Mouse (Mus musculus) left cerebral cortex, adult 11 months (tissue): ENCODE measurements at regions not wholly inside any gene's neighbourhood (a gene's known extent, or its start where the extent isn't known, plus 50 kb on each side); places are given as distances from the start of the nearest gene placed in this dataset.
A peak's percentile ranks its signal among the peaks of the same experiment; 100 is the strongest.
"Not testable (repeated sequence)": the region's sequence is repeated elsewhere in the genome, so short reads cannot be mapped to it uniquely, and the experiment has no call there.

Experiments
- DNase-seq: peaks from one replicate; pipeline ENCODE4 v3.0.0; 2022; ENCODE audit warnings: low spot score

DNA sequence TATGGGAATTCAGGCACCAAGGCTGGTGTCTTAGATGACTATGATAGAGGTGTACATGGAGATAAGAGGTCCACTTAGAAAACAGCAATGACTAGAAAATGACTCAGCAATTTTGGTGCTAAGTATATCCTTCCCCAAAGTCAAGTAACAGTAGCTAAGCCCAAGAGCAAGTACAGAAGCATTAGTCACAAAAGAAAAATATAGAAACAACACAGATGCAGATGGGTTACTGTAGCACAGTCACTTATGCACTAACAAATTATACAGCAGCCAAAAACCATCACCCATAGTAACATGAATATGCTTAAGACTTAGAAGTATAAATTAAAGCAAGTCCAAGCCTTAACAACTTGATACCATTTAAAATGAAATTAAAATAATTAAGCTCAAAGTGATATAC, 378.5 kb upstream of the Meis2 start:
- DNase-seq, result peak; percentile 5

- DNase-seq, result no peak
These were observed 374.6 kb upstream of the Meis2 start for GRCm38 (mm10) chr2:116440252-116440651.

DNA sequence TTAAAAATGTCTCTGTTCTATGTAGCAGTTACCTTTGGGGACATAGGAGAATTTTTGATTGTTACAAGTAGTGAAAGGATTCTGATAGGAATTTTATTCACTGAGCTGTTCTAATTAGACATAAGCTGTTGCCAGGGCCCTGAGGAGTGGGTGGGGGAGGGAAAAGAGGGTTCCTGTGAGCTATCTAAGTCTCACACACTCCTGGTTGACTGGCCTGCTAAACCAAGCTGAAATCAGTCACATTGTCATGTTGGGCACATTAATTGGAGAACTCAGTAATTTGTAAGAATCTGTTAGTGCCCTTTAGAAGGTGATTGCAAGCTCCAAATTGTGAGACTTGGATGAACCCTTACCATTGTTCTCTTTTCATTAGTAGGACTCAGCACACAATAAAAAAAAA, 367.8 kb upstream of the Meis2 start:
- DNase-seq, result no peak

GRCm38 (mm10) chr2:116424131-116424530, 358.5 kb upstream of the Meis2 start:
- DNase-seq, result no peak

GRCm38 (mm10) chr2:116417428-116418195, 352.0 kb upstream of the Meis2 start:
- no peak for DNase-seq

GRCm38 (mm10) chr2:116415742-116416141, 350.1 kb upstream of the Meis2 start:
- no peak for DNase-seq

GRCm38 (mm10) chr2:116402113-116402512, 336.5 kb upstream of the Meis2 start:
- no peak for DNase-seq

DNA sequence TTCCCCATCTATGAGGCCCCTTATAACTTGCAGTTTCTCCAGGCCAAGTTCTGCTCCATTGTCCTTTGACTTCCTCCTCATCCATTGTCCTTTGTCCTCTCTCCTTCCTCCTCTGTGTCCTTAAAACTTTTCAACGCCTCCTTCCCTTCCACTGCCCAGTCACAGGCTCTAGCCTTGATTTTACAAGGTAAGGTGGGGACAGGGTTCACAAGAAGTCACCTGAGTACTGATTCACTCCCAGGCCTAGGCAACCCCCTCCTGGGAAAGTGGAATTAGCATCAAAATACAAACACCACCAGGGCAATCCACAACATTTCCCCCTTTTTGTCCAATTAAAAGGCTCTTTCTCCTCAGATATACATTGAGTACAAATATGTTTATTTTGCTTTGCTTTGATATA, 334.3 kb upstream of the Meis2 start:
- DNase-seq, result no peak

DNA sequence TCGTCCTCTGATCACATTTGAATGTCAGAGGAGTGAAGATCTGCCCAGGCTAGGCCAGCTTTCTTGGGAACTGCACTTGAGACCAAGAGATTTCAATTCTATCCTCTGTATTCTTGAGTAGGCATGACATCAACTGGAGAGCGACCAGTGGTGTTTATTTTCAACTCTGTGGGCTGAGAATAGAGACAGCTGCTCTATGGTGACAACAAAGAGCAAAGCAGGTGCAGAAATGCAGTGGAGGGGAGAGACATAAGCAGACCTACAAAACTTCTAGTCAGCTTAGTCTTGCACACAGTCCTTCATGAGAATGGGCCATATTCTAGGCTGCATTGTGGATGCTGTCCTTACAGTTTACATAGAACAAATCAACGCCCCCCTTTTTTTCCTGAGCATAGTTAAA, 303.2 kb upstream of the Meis2 start:
- no peak for DNase-seq

GRCm38 (mm10) chr2:116364136-116364535, 298.5 kb upstream of the Meis2 start:
- peak; percentile 23 for DNase-seq

- DNase-seq, result no peak
These were observed 292.5 kb upstream of the Meis2 start for GRCm38 (mm10) chr2:116358145-116358544.

GRCm38 (mm10) chr2:116348530-116348914, 282.9 kb upstream of the Meis2 start:
- DNase-seq, result no peak

DNA sequence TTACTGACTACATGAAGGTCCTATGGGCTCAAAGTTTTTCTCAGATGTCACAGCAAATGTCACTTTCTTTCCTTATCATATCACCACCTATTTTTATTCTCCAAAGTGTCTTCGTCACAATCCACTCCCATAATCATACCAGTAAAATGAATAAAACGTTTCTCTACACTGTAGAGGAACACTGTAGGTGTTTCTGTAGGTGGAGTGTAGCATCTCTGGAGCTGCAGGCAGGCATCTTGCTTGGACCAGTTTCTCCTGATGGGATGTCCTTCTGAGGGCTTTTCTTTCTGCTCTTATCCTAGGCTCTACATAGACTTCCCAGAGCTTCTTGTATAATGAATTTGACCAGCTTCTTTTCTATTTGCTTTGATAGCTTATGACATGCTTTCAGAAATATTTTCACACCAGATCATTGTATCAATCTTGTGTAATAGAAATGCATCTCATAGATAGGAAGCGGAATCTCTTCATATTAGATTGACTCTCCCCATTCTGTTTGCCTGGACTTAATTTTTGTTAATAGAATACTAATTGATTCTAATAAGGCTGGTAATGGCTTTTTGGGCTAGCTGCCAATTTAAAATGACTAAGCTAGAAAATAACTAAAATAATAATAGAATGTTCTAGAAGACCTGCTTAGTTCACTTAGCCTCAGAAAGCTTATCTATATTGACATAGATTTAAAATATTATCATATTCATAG, 282.3 kb upstream of the Meis2 start:
- no peak for DNase-seq

DNA sequence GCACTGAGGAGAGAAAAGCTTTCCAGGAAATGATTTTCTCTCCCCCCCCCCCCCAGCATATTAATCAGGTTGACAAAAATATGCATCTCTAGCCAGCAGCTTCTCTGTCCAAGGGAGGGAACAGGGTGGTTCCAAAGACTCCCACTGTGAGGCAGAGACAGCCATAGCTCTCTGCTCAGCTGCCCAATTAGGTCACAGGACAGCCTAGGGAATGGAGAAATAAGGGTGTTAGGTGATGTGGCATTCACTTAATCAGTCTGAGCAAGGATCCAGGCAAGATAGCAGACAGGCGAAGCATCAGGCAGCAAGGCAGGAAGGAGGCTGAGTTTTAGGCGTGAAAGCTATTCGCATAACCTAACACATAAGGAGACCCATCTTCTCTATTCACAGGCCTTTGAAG, 266.2 kb upstream of the Meis2 start:
- DNase-seq, result no peak

DNA sequence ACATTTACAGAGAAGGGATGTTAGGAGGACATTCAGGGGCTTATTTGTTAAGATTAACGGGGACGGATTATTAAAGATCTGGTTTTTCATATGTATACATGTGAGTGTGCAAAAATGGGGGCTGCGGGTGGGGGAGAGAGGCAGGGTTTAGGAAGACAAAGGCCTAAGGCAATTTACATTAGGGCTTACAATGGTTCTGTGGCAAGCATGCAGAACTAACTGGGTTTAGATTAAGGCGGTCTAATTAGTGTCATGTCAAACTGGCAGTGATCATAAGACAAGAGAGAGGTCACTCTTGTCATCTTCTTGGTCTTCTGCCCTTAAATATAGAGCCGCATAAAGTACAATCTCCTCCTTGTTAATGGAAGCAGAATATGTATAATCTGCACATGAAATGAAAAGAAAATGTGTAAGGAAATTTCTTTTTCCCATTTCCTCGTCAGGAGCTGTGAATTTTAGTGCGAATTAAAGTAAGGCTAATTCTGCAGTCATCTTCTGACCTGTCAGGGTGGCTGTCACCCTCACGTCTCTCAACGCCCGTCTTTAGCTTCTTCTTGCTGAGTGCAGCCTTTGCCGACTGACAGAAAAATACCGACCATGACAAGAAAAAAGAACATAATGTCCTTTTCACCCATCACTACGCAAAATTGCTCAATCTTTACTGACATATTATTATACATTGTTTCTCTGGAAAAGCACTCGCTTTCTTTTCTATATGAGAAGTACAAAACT, 256.6 kb upstream of the Meis2 start:
- no peak for DNase-seq

DNA sequence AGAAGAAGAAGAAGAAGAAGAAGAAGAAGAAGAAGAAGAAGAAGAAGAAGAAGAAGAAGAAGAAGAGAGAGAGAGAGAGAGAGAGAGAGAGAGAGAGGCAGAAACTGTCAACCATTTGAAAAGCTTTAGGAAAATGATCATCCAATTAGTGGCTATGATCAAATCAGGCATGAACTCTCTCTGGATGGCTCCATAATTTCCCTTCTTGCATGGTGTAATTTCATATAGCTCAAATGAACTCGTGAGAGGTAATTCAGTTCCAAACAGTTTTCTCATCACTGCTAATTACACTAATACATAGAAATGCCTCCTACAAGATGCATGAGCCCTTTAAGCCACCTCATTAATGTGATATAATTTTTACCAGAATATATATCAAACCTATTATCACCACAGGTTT, 233.9 kb upstream of the Meis2 start:
- DNase-seq, result no peak

DNA sequence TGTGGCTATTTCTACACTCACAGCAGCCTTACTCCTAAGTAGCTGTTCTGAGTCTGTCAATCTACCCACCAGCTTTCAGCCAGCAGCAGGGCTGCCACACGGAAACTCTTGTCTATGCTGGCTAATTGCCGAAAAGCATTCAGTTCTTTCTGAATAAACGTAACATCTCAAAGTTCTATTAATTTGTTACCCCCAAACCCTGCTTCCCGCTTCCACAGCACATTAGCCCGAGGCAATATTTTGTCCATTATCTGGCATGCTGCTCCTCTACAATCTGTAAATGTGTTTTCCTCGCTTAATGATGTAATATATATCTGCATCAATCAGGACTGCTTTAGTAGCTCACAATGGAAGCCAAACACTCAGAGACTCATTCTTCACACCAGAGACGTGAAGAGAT, 224.2 kb upstream of the Meis2 start:
- no peak for DNase-seq

GRCm38 (mm10) chr2:116243191-116243590, 177.6 kb upstream of the Meis2 start:
- DNase-seq, result not testable (repeated sequence)

- DNase-seq, result peak; percentile 23
These were observed 171.1 kb upstream of the Meis2 start for GRCm38 (mm10) chr2:116236731-116237130.

DNA sequence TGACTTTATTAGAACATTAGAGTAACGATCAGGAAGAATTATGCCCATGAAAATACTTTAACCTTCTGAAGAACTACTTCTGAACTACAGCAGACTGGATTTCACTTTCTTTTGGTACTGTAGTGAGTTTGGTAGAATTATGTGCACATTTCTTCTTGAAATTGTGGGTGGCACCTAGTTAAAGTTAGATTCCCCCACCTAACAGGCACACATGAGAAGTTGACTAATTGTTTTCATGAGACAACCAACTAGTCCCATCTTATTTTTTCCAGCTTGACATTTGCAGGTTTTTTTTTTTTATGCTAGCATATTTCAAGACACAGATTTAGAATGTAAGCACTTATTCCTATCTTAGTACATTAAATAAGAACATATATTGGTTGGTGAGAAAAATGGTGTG, 167.2 kb upstream of the Meis2 start:
- no peak for DNase-seq

DNA sequence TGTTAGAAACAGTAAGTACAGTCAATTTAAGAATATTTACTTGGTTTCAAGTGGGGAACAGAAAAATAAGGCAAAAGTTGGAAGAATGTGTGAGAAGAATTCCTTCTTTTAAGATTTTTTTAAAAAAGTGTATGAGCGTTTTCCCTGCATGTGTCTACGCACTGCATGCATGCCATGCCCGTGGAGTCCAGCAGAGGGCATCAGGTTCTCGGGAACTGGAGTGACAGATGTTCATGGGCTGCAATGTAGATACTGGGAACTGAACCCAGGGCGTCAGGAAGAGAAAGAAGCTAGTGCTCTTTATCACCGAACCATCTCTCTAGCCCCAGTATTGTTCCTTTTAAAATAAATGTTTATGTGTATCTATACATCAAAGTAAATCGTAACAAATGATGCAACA, 150.8 kb upstream of the Meis2 start:
- DNase-seq, result no peak

DNA sequence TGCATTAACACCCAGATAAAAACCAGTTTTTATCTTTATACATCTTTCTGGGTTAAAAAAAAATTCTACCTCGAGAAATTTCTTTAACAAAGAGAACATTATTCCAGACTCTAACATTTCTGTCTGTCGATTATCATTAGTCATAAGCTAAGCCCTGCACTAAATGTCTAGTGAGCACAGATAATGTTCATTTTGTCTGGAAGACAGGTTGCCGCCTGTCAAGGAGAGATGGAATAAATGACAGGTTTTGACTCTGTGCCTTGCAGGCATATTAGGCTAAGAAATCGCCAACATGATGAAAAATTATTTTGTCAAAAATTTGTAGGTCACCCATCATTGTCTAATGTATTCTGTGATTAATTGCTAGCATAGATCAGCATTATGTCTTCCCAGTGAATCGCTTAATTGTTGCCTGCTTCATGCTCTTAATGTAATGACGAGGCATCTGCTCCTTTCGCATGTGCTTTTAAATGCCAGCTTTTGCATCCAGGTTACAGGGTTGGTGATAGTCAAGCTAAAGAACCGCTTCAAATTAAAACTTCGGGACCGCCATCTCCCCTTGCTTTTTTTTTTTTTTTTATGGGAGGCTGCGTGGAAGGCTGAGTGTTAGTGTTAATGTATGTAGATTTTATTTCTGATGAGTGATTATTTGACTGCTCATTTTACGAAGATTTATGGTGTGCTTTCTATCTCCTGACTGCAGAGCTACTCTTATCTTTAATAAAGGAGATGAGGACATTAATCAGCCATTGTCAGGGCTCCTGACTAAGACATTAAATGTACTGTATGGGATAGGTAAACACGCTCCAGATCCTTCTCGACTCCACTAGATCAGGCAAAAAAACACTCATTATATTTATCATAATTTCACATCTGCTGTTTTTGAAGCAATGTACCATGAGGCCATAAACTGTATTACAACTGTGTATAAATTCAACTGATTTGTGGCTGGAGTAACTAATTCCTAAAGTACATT, 135.9 kb upstream of the Meis2 start:
- DNase-seq, result no peak
